Mouse (Mus musculus) cerebellum, adult 8-10 months (tissue): ENCODE results near the gene Kdm4b.

Experiments
- DNase-seq: peaks from one replicate; pipeline ENCODE4 v3.0.0; 2022

Gene Kdm4b

GRCm38 (mm10) chr17:56443341-56443795 lies 117.5 kb downstream of the Kdm4b start:
- DNase-seq = no peak

GRCm38 (mm10) chr17:56444771-56445170 lies 118.9 kb downstream of the Kdm4b start:
- DNase-seq = no peak

GRCm38 (mm10) chr17:56445397-56445796 lies 119.5 kb downstream of the Kdm4b start:
- no peak for DNase-seq

DNA sequence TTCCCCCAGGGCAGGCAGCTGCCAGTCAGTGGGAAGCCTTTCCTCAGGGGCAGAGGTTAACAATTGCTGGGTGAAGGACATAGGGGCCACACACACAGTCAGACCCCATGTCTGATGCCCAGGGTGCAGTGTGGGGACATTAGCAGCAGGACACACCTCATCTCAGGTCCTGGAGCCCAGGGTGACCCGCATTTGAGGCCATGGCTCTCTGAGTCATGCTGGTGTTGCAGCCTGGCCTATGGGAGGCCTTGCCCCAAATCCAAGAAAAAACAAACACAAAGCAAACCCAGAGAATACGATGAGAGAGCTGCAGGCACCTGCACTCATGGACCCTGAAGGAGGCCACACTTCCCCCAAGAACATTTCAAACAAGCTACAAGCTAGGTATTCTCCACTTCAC lies 121.9 kb downstream of the Kdm4b start:
- no peak for DNase-seq
